Mouse (Mus musculus): ENCODE results near the gene Dthd1.

Dthd1 gene

GRCm38 (mm10) chr5:62858282-62858681 lies 44.7 kb downstream of the Dthd1 start:
- DNase-seq (ENCODE audit: low spot score in 2 of 2) = no peak

DNA sequence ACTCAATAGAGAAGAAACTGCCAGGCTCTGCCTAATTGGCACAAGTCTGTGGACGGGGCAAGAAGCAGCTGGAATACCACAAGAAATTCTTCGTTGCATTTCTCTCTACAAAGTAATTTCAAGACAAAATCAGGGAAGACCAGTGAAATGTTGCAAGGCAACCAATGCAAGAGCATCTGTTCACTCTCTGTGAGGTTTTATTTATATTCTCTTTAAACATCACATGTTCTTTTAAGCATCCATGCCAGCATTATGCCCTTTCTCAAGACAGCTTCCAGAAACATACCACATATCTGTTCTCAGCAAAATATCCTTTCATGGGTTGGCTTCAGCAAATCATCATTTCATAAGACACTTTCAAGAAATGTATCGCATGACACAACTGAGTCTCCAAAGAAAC lies 50.7 kb downstream of the Dthd1 start:
- no peak for DNase-seq (ENCODE audit: low spot score in 2 of 2)

- no peak for DNase-seq (ENCODE audit: low spot score in 2 of 2)
These were observed 53.4 kb downstream of the Dthd1 start for GRCm38 (mm10) chr5:62867003-62867402.

DNA sequence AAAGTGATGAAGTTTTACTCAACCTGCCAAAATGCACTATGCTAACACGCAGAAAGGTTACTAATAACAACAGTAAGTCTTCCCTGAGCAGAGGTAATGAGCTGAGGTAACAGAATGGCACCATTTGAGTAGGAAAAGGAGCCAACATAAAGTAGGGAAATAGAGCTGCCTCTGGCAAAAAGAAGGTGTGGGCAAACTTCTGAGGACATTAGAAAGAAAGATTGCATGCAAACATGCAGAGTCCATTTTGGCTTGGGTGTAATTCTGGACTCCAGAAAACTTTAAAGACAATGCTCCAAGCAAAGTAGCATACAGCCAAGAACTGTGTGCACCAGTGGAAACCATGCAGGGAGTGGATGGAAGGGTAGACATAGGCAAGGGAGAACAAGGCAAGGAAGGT lies 65.9 kb downstream of the Dthd1 start:
- DNase-seq (ENCODE audit: low spot score in 2 of 2) = no peak

- no peak for DNase-seq (ENCODE audit: low spot score in 2 of 2)
These were observed 81.7 kb downstream of the Dthd1 start for GRCm38 (mm10) chr5:62895326-62895725.

GRCm38 (mm10) chr5:62906954-62907353 lies 93.3 kb downstream of the Dthd1 start:
- no peak for DNase-seq (ENCODE audit: low spot score in 2 of 2)

GRCm38 (mm10) chr5:62909074-62909473 lies 95.5 kb downstream of the Dthd1 start:
- DNase-seq (ENCODE audit: low spot score in 2 of 2) = no peak

DNA sequence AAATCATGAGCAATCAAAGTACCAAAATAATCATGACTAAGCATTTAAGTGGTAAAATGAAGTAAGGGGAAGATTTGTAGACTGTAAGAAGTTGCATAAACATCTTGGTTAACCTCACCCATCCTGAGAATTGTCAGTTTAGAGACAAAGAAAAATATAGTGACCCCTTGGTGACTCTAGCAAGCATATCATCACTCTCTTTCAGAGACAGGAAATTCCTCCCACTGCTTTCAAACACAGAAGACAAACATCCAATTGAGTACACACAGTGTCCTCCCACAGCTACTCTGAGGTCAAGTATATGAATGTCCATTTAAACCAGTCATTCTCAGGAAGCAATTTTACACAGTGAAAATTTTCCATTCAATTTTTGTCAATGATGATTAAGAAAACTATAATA lies 111.0 kb downstream of the Dthd1 start:
- no peak for DNase-seq (ENCODE audit: low spot score in 2 of 2)
